Mouse (Mus musculus) retina, embryonic 14.5 days (tissue): ENCODE data around the gene Mboat2.

Experiments
- DNase-seq: peaks from one replicate; pipeline ENCODE4 v3.0.0-alpha.2; 2015; ENCODE audit warnings: low spot score

Gene Mboat2

GRCm38 (mm10) chr12:24902736-24903135 is 72.1 kb downstream of the Mboat2 start:
- DNase-seq: no peak

- no peak for DNase-seq
Measured at GRCm38 (mm10) chr12:24907894-24908293, 77.2 kb downstream of the Mboat2 start.

- DNase-seq: no peak
Measured at GRCm38 (mm10) chr12:24909679-24910078, 79.0 kb downstream of the Mboat2 start.

- DNase-seq: no peak
Measured at GRCm38 (mm10) chr12:24912174-24912573, 81.5 kb downstream of the Mboat2 start.

- no peak for DNase-seq
Measured at GRCm38 (mm10) chr12:24912876-24913275, 82.2 kb downstream of the Mboat2 start.

GRCm38 (mm10) chr12:24918575-24919262 is 88.0 kb downstream of the Mboat2 start:
- no peak for DNase-seq

GRCm38 (mm10) chr12:24920861-24921260 is 90.2 kb downstream of the Mboat2 start:
- DNase-seq: no peak

GRCm38 (mm10) chr12:24924003-24924402 is 93.3 kb downstream of the Mboat2 start:
- DNase-seq: no peak

GRCm38 (mm10) chr12:24925276-24925675 is 94.6 kb downstream of the Mboat2 start:
- no peak for DNase-seq

- DNase-seq: no peak
Measured at GRCm38 (mm10) chr12:24925684-24926083, 95.0 kb downstream of the Mboat2 start.

- peak; percentile 44 for DNase-seq
Measured at GRCm38 (mm10) chr12:24928051-24928748, 97.5 kb downstream of the Mboat2 start.

- DNase-seq: no peak
Measured at GRCm38 (mm10) chr12:24929043-24929442, 98.4 kb downstream of the Mboat2 start.

- no peak for DNase-seq
Measured at GRCm38 (mm10) chr12:24930760-24931159, 100.1 kb downstream of the Mboat2 start.

GRCm38 (mm10) chr12:24932120-24932519 is 101.4 kb downstream of the Mboat2 start:
- no peak for DNase-seq

GRCm38 (mm10) chr12:24933206-24933775 is 102.6 kb downstream of the Mboat2 start:
- DNase-seq: no peak

GRCm38 (mm10) chr12:24933996-24934395 is 103.3 kb downstream of the Mboat2 start:
- DNase-seq: no peak

- no peak for DNase-seq
Measured at GRCm38 (mm10) chr12:24936281-24936680, 105.6 kb downstream of the Mboat2 start.

- no peak for DNase-seq
Measured at GRCm38 (mm10) chr12:24939372-24939771, 108.7 kb downstream of the Mboat2 start.

- DNase-seq: no peak
Measured at GRCm38 (mm10) chr12:24942619-24943287, 112.1 kb downstream of the Mboat2 start.

GRCm38 (mm10) chr12:24943427-24943826 is 112.7 kb downstream of the Mboat2 start:
- no peak for DNase-seq

- no peak for DNase-seq
Measured at GRCm38 (mm10) chr12:24944597-24944996, 113.9 kb downstream of the Mboat2 start.

GRCm38 (mm10) chr12:24947065-24947464 is 116.4 kb downstream of the Mboat2 start:
- DNase-seq: no peak

- DNase-seq: peak; percentile 80
Measured at GRCm38 (mm10) chr12:24948344-24948743, 117.7 kb downstream of the Mboat2 start.
